Mouse (Mus musculus): ENCODE measurements around the gene Khsrp.

Khsrp gene

GRCm38 (mm10) chr17:57029691-57030090 lies 1.6 kb downstream of the Khsrp start:
- DNase-seq (ENCODE audit: low read depth) = peak; percentile 42

GRCm38 (mm10) chr17:57027471-57027870 lies 3.9 kb downstream of the Khsrp start:
- no peak for DNase-seq (ENCODE audit: low read depth)

GRCm38 (mm10) chr17:57020960-57021359 lies 10.4 kb downstream of the Khsrp start:
- DNase-seq (ENCODE audit: low read depth) = no peak

GRCm38 (mm10) chr17:57019693-57020092 lies 11.6 kb downstream of the Khsrp start:
- DNase-seq (ENCODE audit: low read depth) = no peak

GRCm38 (mm10) chr17:57012245-57012795 lies 19.0 kb downstream of the Khsrp start:
- no peak for DNase-seq (ENCODE audit: low read depth)

- peak; percentile 100 for DNase-seq (ENCODE audit: low read depth)
Measured at GRCm38 (mm10) chr17:57011236-57012141, 19.8 kb downstream of the Khsrp start, which contains the start of the genes Gtf2f1 and Gm17949. TSS of gene Gtf2f1 (minus strand) at chr17:57011288. TSS of gene Gm17949 (plus strand) at chr17:57011469.

- no peak for DNase-seq (ENCODE audit: low read depth)
Measured at GRCm38 (mm10) chr17:57010911-57011235, 20.4 kb downstream of the Khsrp start.

GRCm38 (mm10) chr17:57007137-57007905 lies 24.0 kb downstream of the Khsrp start:
- DNase-seq (ENCODE audit: low read depth) = no peak

- DNase-seq (ENCODE audit: low read depth) = no peak
Measured at GRCm38 (mm10) chr17:57003994-57004393, 27.3 kb downstream of the Khsrp start.

GRCm38 (mm10) chr17:57001228-57001627 lies 30.1 kb downstream of the Khsrp start:
- no peak for DNase-seq (ENCODE audit: low read depth)

- DNase-seq (ENCODE audit: low read depth) = no peak
Measured at GRCm38 (mm10) chr17:56999968-57000609, 31.2 kb downstream of the Khsrp start, which contains the start of gene Pspn. TSS of gene Pspn (minus strand) at chr17:57000018.

- DNase-seq (ENCODE audit: low read depth) = no peak
Measured at GRCm38 (mm10) chr17:56999414-56999813, 31.9 kb downstream of the Khsrp start.

- DNase-seq (ENCODE audit: low read depth) = peak; percentile 99
Measured at GRCm38 (mm10) chr17:56997029-56997667, 34.2 kb downstream of the Khsrp start, which contains the start of gene Alkbh7. TSS of gene Alkbh7 (plus strand) at chr17:56997339.

- no peak for DNase-seq (ENCODE audit: low read depth)
Measured at GRCm38 (mm10) chr17:56996506-56996905, 34.8 kb downstream of the Khsrp start.

- DNase-seq (ENCODE audit: low read depth) = no peak
Measured at GRCm38 (mm10) chr17:56995046-56995445, 36.3 kb downstream of the Khsrp start.

GRCm38 (mm10) chr17:56990966-56991365 lies 40.4 kb downstream of the Khsrp start:
- no peak for DNase-seq (ENCODE audit: low read depth)

- peak; percentile 98 for DNase-seq (ENCODE audit: low read depth)
Measured at GRCm38 (mm10) chr17:56990115-56990746, 41.1 kb downstream of the Khsrp start, which contains the start of gene Clpp. TSS of gene Clpp (plus strand) at chr17:56990305.

GRCm38 (mm10) chr17:56989467-56990114 lies 41.7 kb downstream of the Khsrp start:
- no peak for DNase-seq (ENCODE audit: low read depth)

GRCm38 (mm10) chr17:56988921-56989430 lies 42.3 kb downstream of the Khsrp start:
- DNase-seq (ENCODE audit: low read depth) = no peak

- no peak for DNase-seq (ENCODE audit: low read depth)
Measured at GRCm38 (mm10) chr17:56988441-56988840, 42.9 kb downstream of the Khsrp start.
